Mouse (Mus musculus): ENCODE results near the gene Gm44503. TPM values are rescaled to one million over a fixed set of nuclear protein-coding genes. Genes with fewer than 3 reads are reported as not detected.

Gm44503 gene
- total and polyA plus RNA-seq, 3 experiments = not detected

DNA sequence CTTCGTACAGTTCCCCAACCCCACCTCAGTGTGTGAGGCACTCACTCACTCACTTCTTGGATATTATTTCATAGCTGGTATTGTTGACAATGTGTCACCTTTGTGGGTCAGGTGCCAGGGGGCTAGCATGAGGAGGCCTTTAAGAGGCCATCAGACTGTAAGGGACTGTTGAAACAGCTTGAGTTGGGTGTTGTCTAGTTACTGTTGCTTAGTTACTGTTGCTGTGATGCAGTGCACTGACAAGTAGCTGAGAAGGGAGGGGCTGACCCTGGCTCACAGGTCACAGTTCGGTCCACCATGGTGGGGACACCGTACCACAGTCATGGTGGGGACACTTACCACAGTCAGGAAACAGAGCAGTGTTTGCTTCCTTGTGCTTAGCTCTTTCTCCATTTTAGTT lies 35.6 kb upstream of the Gm44503 start:
- H3K9me3 ChIP-seq (replicated peaks; ENCODE audit: insufficient read depth, low read length) = no peaks in the 10 kb centered on the region
- H3K4me3 ChIP-seq (ENCODE audit: control insufficient read depth in 1 of 2, insufficient read depth in 1 of 2, low read depth in 2 of 2, low read length in 2 of 2) = no peak overlapping the region
- TF ChIP-seq USF1 (IDR thresholded peaks at IDR 0.05; ENCODE audit: low read depth, low read length) (no peak), POLR2AphosphoS2 (IDR thresholded peaks at IDR 0.05; ENCODE audit: low read length) (no peak), JUND (IDR thresholded peaks at IDR 0.05; ENCODE audit: low read depth, low read length) (no peak), E2F4 (IDR thresholded peaks at IDR 0.05; ENCODE audit: borderline replicate concordance, low read depth, low read length) (no peak), POLR2A (IDR thresholded peaks at IDR 0.05; ENCODE audit: control insufficient read depth in 1 of 2, insufficient read depth in 1 of 2, low read depth in 1 of 2, low read length in 2 of 2, poor library complexity in 1 of 2) (no peak), MYC (IDR thresholded peaks at IDR 0.05; ENCODE audit: low read depth, low read length) (no peak)
- no peak overlapping the region for H3K9ac ChIP-seq (ENCODE audit: control insufficient read depth, low read depth, low read length, poor library complexity, severe bottlenecking)
- no peak overlapping the region for H3K27ac ChIP-seq (ENCODE audit: control insufficient read depth, low read depth, low read length)
- H3K27me3 ChIP-seq (ENCODE audit: control insufficient read depth in 1 of 2, insufficient read depth in 2 of 2, low read length in 2 of 2) = peaks cover 5 to 15% of the 10 kb centered on the region in 2 experiments; a peak in 3 of 4 replicates
- no peaks in the 10 kb centered on the region for H3K4me1 ChIP-seq (ENCODE audit: control insufficient read depth in 1 of 2, insufficient read depth in 2 of 2, low read length in 2 of 2)
- no peak for DNase-seq (ENCODE audit: low read depth, low spot score)
- no peaks in the 10 kb centered on the region for H3K36me3 ChIP-seq (ENCODE audit: control insufficient read depth in 1 of 2, insufficient read depth in 2 of 2, low read length in 2 of 2)
- H3K79me2 ChIP-seq (ENCODE audit: control insufficient read depth, insufficient read depth, low read length, poor library complexity) = no peaks in the 10 kb centered on the region

DNA sequence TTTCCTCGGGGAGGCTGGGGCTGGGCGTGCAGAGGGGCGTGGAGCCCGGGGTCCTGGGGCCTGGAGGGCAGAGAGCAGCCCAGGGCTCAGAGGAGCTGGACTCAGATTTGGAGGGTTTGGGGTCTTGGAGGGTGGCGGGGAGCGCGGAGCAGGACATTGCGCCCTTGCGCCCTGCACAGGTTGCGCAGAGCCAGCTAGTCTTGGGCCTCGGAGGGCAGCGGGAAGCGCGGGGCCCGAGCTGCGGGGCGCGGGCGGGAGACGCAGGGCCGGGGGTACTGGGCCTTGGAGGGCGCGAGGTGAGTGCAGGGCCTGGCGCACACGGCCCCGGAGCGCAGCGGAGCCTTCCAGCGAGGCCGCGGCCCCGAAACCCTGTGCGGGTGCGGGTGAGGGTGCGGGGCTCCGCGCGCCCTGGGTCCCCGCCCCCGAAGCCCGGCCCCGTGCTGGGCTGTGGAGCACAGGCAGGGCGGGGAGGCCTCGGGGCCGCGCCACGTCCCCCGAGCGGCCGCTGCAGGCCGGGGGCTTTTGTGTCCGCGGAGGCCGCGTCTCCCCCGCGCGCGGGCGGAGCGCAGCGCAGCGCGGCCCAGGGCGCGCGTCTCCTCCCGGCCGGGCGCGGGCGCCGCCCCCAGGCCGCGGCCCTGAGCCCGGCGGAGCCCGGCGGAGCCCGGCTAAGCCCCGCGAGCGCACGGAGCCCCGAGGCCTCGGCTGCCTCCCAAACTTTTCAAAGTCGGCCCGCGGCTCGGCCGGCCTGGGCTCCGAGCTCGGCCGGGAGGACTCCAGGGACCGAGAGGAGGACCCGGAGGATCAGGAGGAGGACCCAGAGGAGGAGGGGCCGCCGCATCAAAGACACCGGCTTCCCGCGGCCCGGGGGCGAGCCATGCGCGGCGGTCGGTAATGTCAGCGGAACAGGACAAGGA lies 33.4 kb upstream of the Gm44503 start, which contains the start of gene Pygo1:
TSS of gene Pygo1 (plus strand) at position 625 of the 914 bp plus-strand sequence.
- Histone ChIP-seq H3K27ac (ENCODE audit: control insufficient read depth, low read depth, low read length) (no peak within 1 kb of the TSS), H3K27me3 (ENCODE audit: control insufficient read depth in 1 of 2, insufficient read depth in 2 of 2, low read length in 2 of 2) (peaks cover 11 to 14% of the 10 kb centered on the region in 2 experiments; a peak in 3 of 4 replicates), H3K36me3 (ENCODE audit: control insufficient read depth in 1 of 2, insufficient read depth in 2 of 2, low read length in 2 of 2) (no peaks in the 10 kb centered on the region), H3K4me1 (ENCODE audit: control insufficient read depth in 1 of 2, insufficient read depth in 2 of 2, low read length in 2 of 2) (no peaks in the 10 kb centered on the region), H3K79me2 (ENCODE audit: control insufficient read depth, insufficient read depth, low read length, poor library complexity) (no peaks in the 10 kb centered on the region), H3K4me3 (ENCODE audit: control insufficient read depth in 1 of 2, insufficient read depth in 1 of 2, low read depth in 2 of 2, low read length in 2 of 2) (no peak within 1 kb of the TSS), H3K9ac (ENCODE audit: control insufficient read depth, low read depth, low read length, poor library complexity, severe bottlenecking) (no peak within 1 kb of the TSS), H3K9me3 (replicated peaks; ENCODE audit: insufficient read depth, low read length) (no peaks in the 10 kb centered on the region)
- no peak for DNase-seq (ENCODE audit: low read depth, low spot score)
- TF ChIP-seq MAFK (IDR thresholded peaks at IDR 0.05; ENCODE audit: borderline replicate concordance, low read depth, low read length) (no peak), MXI1 (IDR thresholded peaks at IDR 0.05; ENCODE audit: low read depth, low read length) (no peak), GATA1 (IDR thresholded peaks at IDR 0.05; ENCODE audit: low read depth, low read length) (no peak), ZMIZ1 (IDR thresholded peaks at IDR 0.05; ENCODE audit: low read depth, low read length) (no peak), MYC (IDR thresholded peaks at IDR 0.05; ENCODE audit: low read depth, low read length) (no peak), RAD21 (IDR thresholded peaks at IDR 0.05; ENCODE audit: low read depth, low read length) (no peak), POLR2A (IDR thresholded peaks at IDR 0.05; ENCODE audit: control insufficient read depth in 1 of 2, insufficient read depth in 1 of 2, low read depth in 1 of 2, low read length in 2 of 2, poor library complexity in 1 of 2) (no peak), NRF1 (IDR thresholded peaks at IDR 0.05; ENCODE audit: insufficient read depth, low read depth, low read length, poor library complexity, severe bottlenecking) (no peak), MAX (IDR thresholded peaks at IDR 0.05; ENCODE audit: low read length) (no peak), MYB (IDR thresholded peaks at IDR 0.05; ENCODE audit: low read depth, low read length) (no peak), POLR2AphosphoS2 (IDR thresholded peaks at IDR 0.05; ENCODE audit: low read length) (no peak)

Data from MEL (cell line).